Mouse (Mus musculus) thymus, postnatal 0 days (tissue): ENCODE results near the gene Slc25a12. TPM values are rescaled to one million over a fixed set of nuclear protein-coding genes. Genes with fewer than 3 reads are reported as not detected.

Experiments
- DNase-seq: peaks from one replicate; pipeline ENCODE4 v3.0.0-alpha.2; 2015; ENCODE audit warnings: low spot score
- polyA plus RNA-seq: library from polyadenylated mRNA; unstranded; fragments of >200 nt; fragmentation: Nextera tagmentation; extraction: Ambion mirVana; gene quantifications from 2 replicates; pipeline ENCODE4 v1.2.1, GENCODE M21; 2015

Gene Slc25a12
- polyA plus RNA-seq, 1 experiment from 2014 or later = 69.6 TPM

GRCm38 (mm10) chr2:71254836-71255235 lies 112.7 kb downstream of the Slc25a12 start:
- DNase-seq = no peak

GRCm38 (mm10) chr2:71250841-71251240 lies 116.7 kb downstream of the Slc25a12 start:
- DNase-seq = no peak

GRCm38 (mm10) chr2:71248071-71248470 lies 119.5 kb downstream of the Slc25a12 start:
- no peak for DNase-seq

GRCm38 (mm10) chr2:71246096-71246495 lies 121.5 kb downstream of the Slc25a12 start:
- DNase-seq = no peak

- DNase-seq = no peak
Measured at GRCm38 (mm10) chr2:71245416-71245815, 122.1 kb downstream of the Slc25a12 start.

GRCm38 (mm10) chr2:71244807-71245206 lies 122.7 kb downstream of the Slc25a12 start:
- DNase-seq = no peak

GRCm38 (mm10) chr2:71243058-71243672 lies 124.4 kb downstream of the Slc25a12 start:
- no peak for DNase-seq

- DNase-seq = no peak
Measured at GRCm38 (mm10) chr2:71242180-71242579, 125.4 kb downstream of the Slc25a12 start.

- no peak for DNase-seq
Measured at GRCm38 (mm10) chr2:71241505-71241904, 126.0 kb downstream of the Slc25a12 start.

- no peak for DNase-seq
Measured at GRCm38 (mm10) chr2:71236009-71236408, 131.5 kb downstream of the Slc25a12 start.

GRCm38 (mm10) chr2:71235420-71235819 lies 132.1 kb downstream of the Slc25a12 start:
- DNase-seq = no peak

GRCm38 (mm10) chr2:71232976-71233375 lies 134.6 kb downstream of the Slc25a12 start:
- no peak for DNase-seq

GRCm38 (mm10) chr2:71231951-71232350 lies 135.6 kb downstream of the Slc25a12 start:
- DNase-seq = no peak

- DNase-seq = no peak
Measured at GRCm38 (mm10) chr2:71229603-71230002, 137.9 kb downstream of the Slc25a12 start.

- DNase-seq = peak; percentile 13
Measured at GRCm38 (mm10) chr2:71227398-71227797, 140.2 kb downstream of the Slc25a12 start.

Other genes starting within 250 kb of the Slc25a12 start
- gene Cybrd1, start 249.8 kb downstream of the Slc25a12 start, polyA plus RNA-seq = 1.3 and 1.4 TPM in 2 replicates
- 75.2 and 76.4 TPM in 2 replicates for gene Dync1i2, start 156.0 kb downstream of the Slc25a12 start, polyA plus RNA-seq
- 147 and 157 TPM in 2 replicates for gene Hat1, start 21.2 kb upstream of the Slc25a12 start, polyA plus RNA-seq
- gene Metap1d, start 85.5 kb upstream of the Slc25a12 start, polyA plus RNA-seq = 24.2 and 25.8 TPM in 2 replicates
- gene Dlx1, start 160.4 kb upstream of the Slc25a12 start, polyA plus RNA-seq = 0.12 and 0.44 TPM in 2 replicates
- 0.05 TPM in 1 of 2 replicates, not detected in the other for gene Dlx2, start 179.0 kb upstream of the Slc25a12 start, polyA plus RNA-seq